Mouse (Mus musculus) liver, embryonic 11.5 days (tissue): Measurements from ENCODE around the gene March6. TPM values are rescaled to one million over a fixed set of nuclear protein-coding genes. Genes with fewer than 3 reads are reported as not detected.

ENCODE experiments used
- ATAC-seq: fragments of 200-750 bp; cut with Nextera tagmentation; replicated peaks from 2 replicates; pipeline ENCODE4 v1.8.0; 2017; ENCODE audit warnings: moderate number of reproducible peaks, mild to moderate bottlenecking, moderate TSS enrichment, moderate library complexity; ENCODE audit not compliant: low FRiP score
- DNase-seq: peaks from one replicate; pipeline ENCODE4 v3.0.0-alpha.2; 2017; ENCODE audit warnings: low spot score
- H3K27ac ChIP-seq: fragments of 300-500 bp; sonication (generic); 2 replicates; pipeline ENCODE4 v1.5.1; 2014; ENCODE audit warnings: mild to moderate bottlenecking, low read depth, low read length, control low read depth
- H3K27me3 ChIP-seq: fragments of 300-500 bp; sonication (generic); replicated peaks from 2 replicates; pipeline ENCODE4 v1.6.1; 2014; ENCODE audit warnings: low read length, mixed read lengths; ENCODE audit not compliant: control insufficient read depth, insufficient read depth
- H3K36me3 ChIP-seq: fragments of 300-500 bp; sonication (generic); 2 replicates; pipeline ENCODE4 v1.6.1; 2014; ENCODE audit warnings: mild to moderate bottlenecking, low read length, moderate library complexity, mixed read lengths; ENCODE audit not compliant: control insufficient read depth, insufficient read depth
- H3K4me1 ChIP-seq: fragments of 300-500 bp; sonication (generic); replicated peaks from 2 replicates; pipeline ENCODE4 v1.6.1; 2014; ENCODE audit warnings: low read length, mixed read lengths; ENCODE audit not compliant: control insufficient read depth, insufficient read depth
- H3K4me2 ChIP-seq: fragments of 300-500 bp; sonication (generic); 2 replicates; pipeline ENCODE4 v1.6.1; 2014; ENCODE audit warnings: mild to moderate bottlenecking, control low read depth, moderate library complexity
- H3K4me3 ChIP-seq: fragments of 300-500 bp; sonication (generic); 2 replicates; pipeline ENCODE4 v1.5.1; 2014; ENCODE audit warnings: low read depth, low read length, control low read depth
- H3K9ac ChIP-seq: fragments of 300-500 bp; sonication (generic); 2 replicates; pipeline ENCODE4 v1.6.1; 2014; ENCODE audit warnings: low read depth, low read length, control low read depth
- H3K9me3 ChIP-seq: fragments of 300-500 bp; sonication (generic); 2 replicates; pipeline ENCODE4 v1.6.1; 2016; ENCODE audit warnings: low read length, inconsistent platforms, mixed read lengths; ENCODE audit not compliant: control insufficient read depth
- WGBS: fragments of 180-500 bp; shearing (Covaris S2); extraction: QIAGEN DNeasy Blood & Tissue Kit; methylation state at CpG from one replicate; pipeline ENCODE4 v1.1.7; 2014; 5-methylcytosine and 5-hydroxymethylcytosine counted together
- polyA plus RNA-seq: library from polyadenylated mRNA; unstranded; fragments of >200 nt; fragmentation: Nextera tagmentation; extraction: Ambion mirVana; gene quantifications from 2 replicates; pipeline ENCODE4 v1.2.1, GENCODE M21; 2014

The March6 gene
- polyA plus RNA-seq, 1 experiment from 2014 or later: 36.1 TPM

GRCm38 (mm10) chr15:31415181-31415580, 115.7 kb downstream of the March6 start:
- no peak for DNase-seq
- H3K4me1 ChIP-seq: peaks cover 4% of the 10 kb centered on the region
- H3K9ac ChIP-seq: no peak overlapping the region
- H3K4me3 ChIP-seq: no peak overlapping the region
- H3K4me2 ChIP-seq: no peak overlapping the region
- H3K27ac ChIP-seq: no peak overlapping the region
- ATAC-seq: no peak
- H3K36me3 ChIP-seq: no peaks in the 10 kb centered on the region
- H3K9me3 ChIP-seq: no peaks in the 10 kb centered on the region
- no peaks in the 10 kb centered on the region for H3K27me3 ChIP-seq
- WGBS: 35% methylated on average over 4 of the region's 4 CpGs

DNA sequence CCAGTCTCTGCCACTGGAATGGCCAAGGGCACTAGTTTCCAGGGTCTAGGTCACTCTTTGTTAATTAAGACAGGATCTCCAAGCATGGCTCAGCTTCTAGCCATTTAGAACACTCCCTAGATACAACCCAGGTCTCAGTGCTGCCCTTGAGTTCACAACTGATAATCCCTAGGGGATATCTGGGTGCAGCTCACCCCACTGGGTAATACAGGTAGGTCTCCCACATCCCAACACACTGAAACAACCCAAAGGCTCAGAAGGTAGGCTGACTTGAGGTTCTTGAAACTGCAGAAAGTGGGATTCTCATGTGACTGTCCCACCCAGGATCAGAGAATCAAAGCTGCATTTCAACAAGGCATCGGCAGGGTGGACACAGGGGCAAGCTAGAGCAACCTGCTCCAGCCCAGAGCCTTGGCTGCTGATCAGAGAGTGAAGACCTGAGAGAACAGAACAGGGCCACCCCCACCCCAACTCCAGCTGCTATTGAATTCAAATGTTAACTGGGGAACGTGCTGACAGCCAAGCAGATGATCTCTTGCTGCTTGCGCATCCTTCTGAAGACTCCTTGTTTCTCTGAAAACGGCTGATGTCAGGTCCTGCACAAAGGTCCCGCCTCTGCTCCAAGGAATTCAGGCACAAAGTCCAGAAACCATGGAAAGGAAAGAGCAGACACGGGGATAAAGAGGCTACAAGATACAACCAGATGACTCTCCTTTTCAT, 116.5 kb downstream of the March6 start:
- H3K4me2 ChIP-seq: no peak overlapping the region
- H3K9ac ChIP-seq: no peak overlapping the region
- no peaks in the 10 kb centered on the region for H3K36me3 ChIP-seq
- peaks cover 4% of the 10 kb centered on the region for H3K4me1 ChIP-seq
- no peaks in the 10 kb centered on the region for H3K9me3 ChIP-seq
- no peak overlapping the region for H3K4me3 ChIP-seq
- WGBS: 62% methylated on average over 6 of the region's 6 CpGs
- ATAC-seq: no peak
- H3K27me3 ChIP-seq: no peaks in the 10 kb centered on the region
- no peak for DNase-seq
- no peak overlapping the region for H3K27ac ChIP-seq

- no peak overlapping the region for H3K4me2 ChIP-seq
- 84% methylated on average over 6 of the region's 6 CpGs for WGBS
- no peak for ATAC-seq
Measured at GRCm38 (mm10) chr15:31413662-31414061, 117.2 kb downstream of the March6 start.

DNA sequence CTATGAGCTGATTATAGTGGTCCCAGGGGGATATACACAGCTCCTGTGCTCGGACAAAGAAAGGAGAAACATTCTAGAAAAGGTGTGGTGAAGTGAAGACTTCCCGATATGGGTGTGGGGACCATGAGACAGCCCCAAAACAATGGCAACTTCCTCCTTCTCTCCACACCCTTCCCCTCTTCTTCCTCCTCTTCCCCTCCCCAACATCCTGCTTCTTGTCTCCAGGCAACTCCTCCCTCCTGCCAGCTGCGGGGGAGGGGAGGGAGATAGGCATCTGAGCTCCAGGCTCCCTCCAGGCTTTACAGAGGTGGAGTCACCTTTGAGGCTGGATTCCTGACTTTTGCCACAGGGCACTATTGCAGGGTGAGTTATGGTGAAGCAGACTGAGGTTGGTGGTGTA, 117.9 kb downstream of the March6 start:
- Histone ChIP-seq H3K27me3 (no peaks in the 10 kb centered on the region), H3K4me3 (no peak overlapping the region), H3K36me3 (no peaks in the 10 kb centered on the region), H3K9ac (no peak overlapping the region), H3K27ac (no peak overlapping the region), H3K4me2 (no peak overlapping the region), H3K4me1 (peaks cover under 1% of the 10 kb centered on the region; the same call in 1 of the 2 replicates), H3K9me3 (no peaks in the 10 kb centered on the region)
- ATAC-seq (no peak), DNase-seq (no peak)
- WGBS: 21% methylated on average over 3 of the region's 3 CpGs

More at GRCm38 (mm10) chr15:31413662-31414061, 117.2 kb downstream of the March6 start:
- H3K27ac ChIP-seq: no peak overlapping the region
- no peak overlapping the region for H3K9ac ChIP-seq
- H3K36me3 ChIP-seq: no peaks in the 10 kb centered on the region
- no peak for DNase-seq
- no peak overlapping the region for H3K4me3 ChIP-seq
- no peaks in the 10 kb centered on the region for H3K27me3 ChIP-seq
- H3K9me3 ChIP-seq: no peaks in the 10 kb centered on the region
- H3K4me1 ChIP-seq: peaks cover 4% of the 10 kb centered on the region

- no peak overlapping the region for H3K4me2 ChIP-seq
- no peak overlapping the region for H3K4me3 ChIP-seq
- H3K9ac ChIP-seq: no peak overlapping the region
- H3K27ac ChIP-seq: no peak overlapping the region
- H3K9me3 ChIP-seq: no peaks in the 10 kb centered on the region
- H3K4me1 ChIP-seq: no peaks in the 10 kb centered on the region; the same call in 1 of the 2 replicates
- ATAC-seq: no peak
- H3K36me3 ChIP-seq: no peaks in the 10 kb centered on the region
- no peaks in the 10 kb centered on the region for H3K27me3 ChIP-seq
- 66% methylated on average over 6 of the region's 6 CpGs for WGBS
- no peak for DNase-seq
Measured at GRCm38 (mm10) chr15:31412436-31412835, 118.4 kb downstream of the March6 start.

- Histone ChIP-seq H3K4me3 (no peak overlapping the region), H3K27ac (no peak overlapping the region), H3K9me3 (no peaks in the 10 kb centered on the region), H3K4me1 (no peaks in the 10 kb centered on the region; the same call in 1 of the 2 replicates), H3K36me3 (no peaks in the 10 kb centered on the region), H3K27me3 (no peaks in the 10 kb centered on the region), H3K9ac (no peak overlapping the region), H3K4me2 (no peak overlapping the region)
- peak; percentile 49 for ATAC-seq
- WGBS: 71% methylated on average over 4 of the region's 4 CpGs
- DNase-seq: no peak
Measured at GRCm38 (mm10) chr15:31407490-31407889, 123.4 kb downstream of the March6 start.

- H3K9ac ChIP-seq: no peak overlapping the region
- 76% methylated on average over 5 of the region's 5 CpGs for WGBS
- no peaks in the 10 kb centered on the region for H3K9me3 ChIP-seq
- no peak overlapping the region for H3K4me2 ChIP-seq
- no peak for ATAC-seq
- H3K27ac ChIP-seq: no peak overlapping the region
- H3K27me3 ChIP-seq: no peaks in the 10 kb centered on the region
- no peak overlapping the region for H3K4me3 ChIP-seq
- no peaks in the 10 kb centered on the region; the same call in 1 of the 2 replicates for H3K4me1 ChIP-seq
- DNase-seq: no peak
- no peaks in the 10 kb centered on the region for H3K36me3 ChIP-seq
Measured at GRCm38 (mm10) chr15:31406881-31407280, 124.0 kb downstream of the March6 start.
